Mouse (Mus musculus): ENCODE measurements at regions not wholly inside any gene's neighbourhood (a gene's known extent, or its start where the extent isn't known, plus 50 kb on each side); places are given as distances from the start of the nearest gene placed in this dataset.
"Not testable (repeated sequence)": the region's sequence is repeated elsewhere in the genome, so short reads cannot be mapped to it uniquely, and the experiment has no call there.

DNA sequence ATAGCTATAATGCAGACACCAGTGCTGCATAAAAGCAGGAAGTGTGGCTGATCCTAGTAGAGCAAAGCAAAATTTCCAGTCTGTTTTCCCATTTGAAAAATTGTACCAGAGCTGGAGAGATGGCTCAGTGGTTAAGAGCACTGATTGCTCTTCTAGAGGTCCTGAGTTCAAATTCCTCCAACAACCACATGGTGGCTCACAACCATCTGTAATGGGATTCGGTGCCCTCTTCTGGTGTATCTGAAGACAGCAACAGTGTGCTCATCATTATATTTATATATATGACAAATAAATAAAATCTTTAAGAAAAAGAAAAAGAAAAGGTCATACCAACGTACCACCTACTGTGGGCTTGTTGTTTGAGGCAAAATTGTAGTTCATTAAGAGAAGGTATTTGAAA lies 144.1 kb upstream of the Rxfp2 start:
- Histone ChIP-seq H3K4me3 (ENCODE audit: insufficient read depth, low read length) (no peak overlapping the region), H3K27ac (ENCODE audit: insufficient read depth, low read length) (no peak overlapping the region), H3K4me1 (ENCODE audit: control insufficient read depth, insufficient read depth, low read length) (no peaks in the 10 kb centered on the region)
- TF ChIP-seq CTCF (IDR thresholded peaks at IDR 0.05; ENCODE audit: borderline replicate concordance, insufficient read depth, low read length) (no peak), POLR2A (IDR thresholded peaks at IDR 0.05; ENCODE audit: low read depth, low read length) (no peak)

DNA sequence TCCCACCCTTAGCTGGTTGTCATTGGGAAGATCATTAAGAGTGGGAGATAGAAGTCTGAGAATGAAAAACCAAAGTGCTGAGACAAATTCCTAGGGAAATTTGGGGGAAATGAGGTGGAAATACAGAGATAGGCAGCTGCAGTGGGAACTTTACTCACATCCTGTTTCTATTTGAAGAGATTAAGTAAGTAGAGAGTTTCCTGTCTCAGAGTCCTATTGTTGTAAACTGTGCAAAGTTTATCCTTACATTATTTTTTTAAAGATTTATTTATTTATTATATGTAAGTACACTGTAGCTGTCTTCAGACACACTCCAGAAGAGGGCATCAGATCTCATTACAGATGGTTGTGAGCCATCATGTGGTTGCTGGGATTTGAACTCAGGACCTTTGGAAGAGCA lies 126.0 kb upstream of the Rxfp2 start:
- H3K4me1 ChIP-seq (ENCODE audit: control insufficient read depth, insufficient read depth, low read length); H3K4me3 ChIP-seq (ENCODE audit: insufficient read depth, low read length); H3K27ac ChIP-seq (ENCODE audit: insufficient read depth, low read length): not testable (repeated sequence)

DNA sequence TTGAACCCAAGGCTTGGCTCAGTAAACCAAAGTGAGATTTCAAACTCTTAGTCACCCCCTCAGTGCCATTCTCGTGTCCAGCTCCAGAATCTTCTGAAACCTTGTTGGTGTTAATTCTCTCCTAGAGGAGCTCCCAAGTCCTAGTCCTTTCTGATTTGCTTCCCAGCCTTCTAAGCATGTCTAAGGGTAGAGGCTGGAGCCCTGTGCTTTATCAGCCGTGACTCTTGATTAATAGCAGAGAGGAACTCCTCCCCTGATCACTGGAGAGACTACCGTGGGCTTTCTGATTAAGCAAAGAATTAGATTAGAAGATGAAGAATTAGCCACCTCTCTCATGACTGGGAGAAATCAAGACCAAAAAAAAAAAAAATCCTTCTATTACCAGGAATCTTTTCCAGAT lies 111.5 kb upstream of the Rxfp2 start:
- TF ChIP-seq POLR2A (IDR thresholded peaks at IDR 0.05; ENCODE audit: low read depth, low read length) = no peak
- Histone ChIP-seq H3K4me3 (ENCODE audit: insufficient read depth, low read length) (no peak overlapping the region), H3K4me1 (ENCODE audit: control insufficient read depth, insufficient read depth, low read length) (peaks cover 3% of the 10 kb centered on the region; the same call in 1 of the 2 replicates), H3K27ac (ENCODE audit: insufficient read depth, low read length) (no peak overlapping the region)

DNA sequence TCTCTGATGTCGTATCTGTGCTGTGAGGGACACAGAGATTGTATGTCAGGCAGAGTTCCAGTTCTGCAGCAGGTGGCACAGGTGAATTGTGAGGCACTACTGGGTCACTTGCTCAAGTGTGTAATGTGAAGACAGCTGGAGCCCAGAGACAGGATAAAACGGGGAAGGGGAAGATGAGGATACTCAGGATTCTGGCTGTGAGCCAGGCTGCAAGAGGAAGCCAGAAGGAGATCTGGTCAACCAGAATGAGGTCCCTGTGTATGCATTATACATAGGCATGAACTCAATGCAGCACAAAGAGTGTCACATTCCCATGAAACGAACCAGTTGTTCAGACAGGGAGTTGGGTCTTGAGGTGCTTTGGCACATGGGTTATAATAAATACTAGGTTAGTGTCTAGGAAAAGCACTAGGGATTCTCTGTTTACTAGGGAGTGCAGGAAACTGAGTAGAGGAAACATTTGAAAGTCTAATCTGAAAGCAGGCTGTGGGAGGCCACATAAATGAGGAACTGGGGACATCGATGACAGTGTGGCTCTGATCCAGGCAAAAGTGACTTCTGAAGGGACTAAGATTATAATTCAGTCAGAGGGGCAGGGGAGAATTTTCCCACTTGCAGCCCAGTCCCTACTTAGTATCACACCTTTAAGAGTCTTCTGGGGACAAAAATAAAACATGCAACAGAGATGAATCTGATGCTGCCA lies 109.9 kb upstream of the Rxfp2 start:
- no peak overlapping the region; the same call in 1 of the 2 replicates for H3K27ac ChIP-seq (ENCODE audit: insufficient read depth, low read length)
- no peak for TF ChIP-seq POLR2A (IDR thresholded peaks at IDR 0.05; ENCODE audit: low read depth, low read length)
- no peak for TF ChIP-seq CTCF (IDR thresholded peaks at IDR 0.05; ENCODE audit: borderline replicate concordance, insufficient read depth, low read length)
- no peak overlapping the region for H3K4me3 ChIP-seq (ENCODE audit: insufficient read depth, low read length)
- peaks cover 3% of the 10 kb centered on the region; the same call in 1 of the 2 replicates for H3K4me1 ChIP-seq (ENCODE audit: control insufficient read depth, insufficient read depth, low read length)

DNA sequence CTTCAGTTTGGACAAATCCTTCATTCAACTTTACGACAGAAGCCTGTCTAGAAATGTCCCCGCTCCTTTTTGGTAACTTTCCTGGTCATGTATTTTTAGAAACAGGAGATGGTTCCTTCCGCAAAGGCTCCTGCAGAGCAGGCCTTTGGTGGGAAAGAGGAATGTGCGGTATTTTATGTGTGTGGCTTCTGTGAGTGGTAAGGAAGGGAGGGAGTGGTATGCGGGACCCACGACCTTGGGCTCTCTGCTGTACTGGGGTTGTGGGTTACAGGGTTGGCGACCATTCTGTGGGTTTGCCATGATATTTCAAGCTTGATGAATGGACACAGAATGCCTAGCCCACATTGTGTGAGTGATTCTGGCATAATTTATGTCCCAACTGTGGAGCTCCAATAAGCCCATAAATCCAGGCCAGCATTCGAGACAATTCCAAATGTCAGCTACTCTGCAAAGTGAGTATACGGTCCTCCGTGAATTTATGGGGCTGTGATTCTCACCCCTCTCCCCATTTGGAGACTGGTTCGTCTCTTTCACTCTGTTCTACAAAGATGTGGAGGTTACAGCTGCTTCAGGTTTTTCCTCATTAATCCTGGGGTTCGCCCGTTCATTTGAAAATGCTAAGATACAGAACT lies 109.3 kb upstream of the Rxfp2 start:
- H3K4me3 ChIP-seq (ENCODE audit: insufficient read depth, low read length) = no peak overlapping the region
- peaks cover 3% of the 10 kb centered on the region; the same call in 1 of the 2 replicates for H3K4me1 ChIP-seq (ENCODE audit: control insufficient read depth, insufficient read depth, low read length)
- no peak for TF ChIP-seq POLR2A (IDR thresholded peaks at IDR 0.05; ENCODE audit: low read depth, low read length)
- TF ChIP-seq CTCF (IDR thresholded peaks at IDR 0.05; ENCODE audit: borderline replicate concordance, insufficient read depth, low read length) = no peak
- H3K27ac ChIP-seq (ENCODE audit: insufficient read depth, low read length) = no peak overlapping the region

DNA sequence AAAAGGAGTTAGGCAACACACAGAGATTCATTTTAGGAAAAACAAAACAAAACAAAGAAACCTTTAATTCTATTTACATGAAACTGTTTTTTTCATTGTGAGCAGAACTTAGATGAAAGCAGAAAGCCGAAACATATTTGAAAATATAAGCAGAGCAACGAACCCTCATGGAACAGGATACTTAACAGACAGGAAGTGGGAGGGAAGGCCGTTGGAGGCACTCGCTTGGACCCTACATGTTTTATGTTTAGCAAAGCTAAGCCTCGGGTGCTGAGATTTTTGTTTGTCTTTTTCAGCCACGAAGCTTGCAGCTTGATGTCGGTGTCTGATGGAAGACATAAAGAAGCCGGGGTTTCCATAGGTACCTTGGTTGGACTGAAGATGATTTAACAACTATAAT lies 108.5 kb upstream of the Rxfp2 start:
- H3K27ac ChIP-seq (ENCODE audit: insufficient read depth, low read length) = no peak overlapping the region
- TF ChIP-seq CTCF (IDR thresholded peaks at IDR 0.05; ENCODE audit: borderline replicate concordance, insufficient read depth, low read length) (no peak), POLR2A (IDR thresholded peaks at IDR 0.05; ENCODE audit: low read depth, low read length) (no peak)

DNA sequence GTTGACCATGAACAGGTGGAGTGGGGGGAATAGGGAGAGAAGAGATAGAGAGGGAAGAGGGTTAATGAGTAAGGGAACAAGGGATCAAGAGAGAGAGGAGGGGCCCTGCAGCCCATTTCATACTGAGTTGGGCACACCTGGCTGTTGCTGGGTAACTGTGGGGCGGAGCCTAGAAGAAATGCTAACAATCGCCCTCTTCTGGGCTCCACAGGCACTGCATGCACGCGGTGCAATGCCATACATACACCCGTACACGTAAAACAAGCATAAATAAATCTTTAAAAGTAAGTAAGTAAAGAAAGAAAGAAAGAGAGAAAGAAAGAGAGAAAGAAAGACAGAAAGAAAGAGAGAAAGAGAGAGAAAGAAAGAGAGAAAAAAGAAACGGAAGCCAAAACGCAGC lies 106.5 kb upstream of the Rxfp2 start:
- no peak for TF ChIP-seq POLR2A (IDR thresholded peaks at IDR 0.05; ENCODE audit: low read depth, low read length)
- TF ChIP-seq CTCF (IDR thresholded peaks at IDR 0.05; ENCODE audit: borderline replicate concordance, insufficient read depth, low read length) = no peak
- no peak overlapping the region for H3K4me3 ChIP-seq (ENCODE audit: insufficient read depth, low read length)
- no peak overlapping the region for H3K27ac ChIP-seq (ENCODE audit: insufficient read depth, low read length)

More for the DNA sequence above, 108.5 kb upstream of the Rxfp2 start:
- Histone ChIP-seq H3K4me3 (ENCODE audit: insufficient read depth, low read length) (no peak overlapping the region), H3K4me1 (ENCODE audit: control insufficient read depth, insufficient read depth, low read length) (peaks cover 3% of the 10 kb centered on the region; the same call in 1 of the 2 replicates)

DNA sequence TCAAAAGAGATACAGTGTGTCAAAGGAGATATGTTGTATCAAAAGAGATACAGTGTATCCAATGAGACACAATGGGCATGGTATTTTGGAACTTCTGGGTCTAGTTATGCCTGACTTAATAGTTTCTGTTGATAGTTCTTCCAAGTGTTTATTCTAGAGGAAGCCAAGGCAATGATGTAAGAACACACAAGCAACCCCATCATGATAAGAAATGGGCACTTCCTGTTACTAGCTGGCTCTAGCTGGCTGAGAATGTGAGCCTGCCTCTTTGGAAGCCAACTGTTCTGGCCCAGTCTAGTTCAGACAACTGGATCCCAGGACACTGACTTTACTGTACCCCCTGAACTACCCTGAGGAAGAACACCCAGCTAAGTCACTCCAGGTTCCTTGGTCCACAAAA lies 102.7 kb upstream of the Rxfp2 start:
- no peaks in the 10 kb centered on the region for H3K4me1 ChIP-seq (ENCODE audit: control insufficient read depth, insufficient read depth, low read length)
- TF ChIP-seq CTCF (IDR thresholded peaks at IDR 0.05; ENCODE audit: borderline replicate concordance, insufficient read depth, low read length) (no peak), POLR2A (IDR thresholded peaks at IDR 0.05; ENCODE audit: low read depth, low read length) (no peak)
- H3K27ac ChIP-seq (ENCODE audit: insufficient read depth, low read length) = no peak overlapping the region
- H3K4me3 ChIP-seq (ENCODE audit: insufficient read depth, low read length) = no peak overlapping the region

More for the DNA sequence above, 106.5 kb upstream of the Rxfp2 start:
- peaks cover 3% of the 10 kb centered on the region; the same call in 1 of the 2 replicates for H3K4me1 ChIP-seq (ENCODE audit: control insufficient read depth, insufficient read depth, low read length)

DNA sequence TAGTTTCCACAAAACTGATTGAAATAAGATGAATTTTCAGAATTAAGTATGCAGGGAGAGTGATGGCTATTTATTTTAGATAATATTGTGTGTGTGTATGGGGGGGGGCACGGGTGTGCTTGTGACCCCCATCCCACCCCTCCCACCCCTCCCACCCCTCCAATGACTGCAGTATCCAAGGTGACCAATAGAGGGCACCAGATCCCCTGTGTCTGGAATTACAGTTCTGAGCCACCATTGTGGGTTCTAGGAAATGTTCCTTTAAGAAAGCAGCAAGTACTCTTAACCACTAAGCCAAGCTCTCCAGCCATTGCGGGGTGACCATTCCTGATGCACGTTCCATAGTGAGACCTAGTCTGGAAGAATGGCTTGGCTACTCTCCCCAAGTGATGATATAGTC lies 101.1 kb upstream of the Rxfp2 start:
- no peaks in the 10 kb centered on the region for H3K4me1 ChIP-seq (ENCODE audit: control insufficient read depth, insufficient read depth, low read length)
- no peak overlapping the region for H3K27ac ChIP-seq (ENCODE audit: insufficient read depth, low read length)
- no peak overlapping the region for H3K4me3 ChIP-seq (ENCODE audit: insufficient read depth, low read length)
- TF ChIP-seq CTCF (IDR thresholded peaks at IDR 0.05; ENCODE audit: borderline replicate concordance, insufficient read depth, low read length) = no peak
- TF ChIP-seq POLR2A (IDR thresholded peaks at IDR 0.05; ENCODE audit: low read depth, low read length) = no peak

DNA sequence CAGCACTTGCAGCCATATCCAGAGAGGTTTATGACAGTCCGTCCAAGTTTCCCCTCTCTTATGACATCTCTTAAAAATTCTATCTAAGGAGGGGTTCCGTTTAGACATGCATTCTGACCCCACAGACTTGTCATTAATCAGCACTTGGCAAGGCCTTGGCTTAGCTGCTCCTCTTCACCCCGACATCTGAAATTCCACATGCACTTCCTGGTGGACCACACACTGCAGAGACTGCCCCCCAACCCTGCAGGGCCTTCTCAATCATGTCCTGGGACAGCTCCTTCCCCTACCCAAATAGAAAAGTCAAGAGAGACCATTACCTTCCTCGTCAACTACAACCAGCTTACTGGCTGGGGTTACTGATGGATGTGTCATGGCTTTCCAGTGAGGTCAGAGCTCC lies 99.4 kb upstream of the Rxfp2 start:
- Histone ChIP-seq H3K4me3 (ENCODE audit: insufficient read depth, low read length) (no peak overlapping the region), H3K4me1 (ENCODE audit: control insufficient read depth, insufficient read depth, low read length) (no peaks in the 10 kb centered on the region), H3K27ac (ENCODE audit: insufficient read depth, low read length) (no peak overlapping the region)
- TF ChIP-seq CTCF (IDR thresholded peaks at IDR 0.05; ENCODE audit: borderline replicate concordance, insufficient read depth, low read length) = no peak
- TF ChIP-seq POLR2A (IDR thresholded peaks at IDR 0.05; ENCODE audit: low read depth, low read length) = no peak

All from embryonic fibroblast, embryonic 13.5 days (primary cell).